Mouse (Mus musculus) liver, adult 10 weeks (tissue): ENCODE data around the gene Olfr1234. TPM values are rescaled to one million over a fixed set of nuclear protein-coding genes. Genes with fewer than 3 reads are reported as not detected.

Source experiments
- polyA plus RNA-seq: library from polyadenylated mRNA; stranded (reverse); fragments of 350-450 nt; fragmentation: Illumina TruSeq; extraction: RNeasy Lipid Tissue Mini Kit (QIAGEN cat#74804); gene quantifications from one replicate; pipeline ENCODE4 v1.2.3, GENCODE M21; 2014; ENCODE audit warnings: low read depth, low replicate concordance

The Olfr1234 gene
- polyA plus RNA-seq, result not detected

DNA sequence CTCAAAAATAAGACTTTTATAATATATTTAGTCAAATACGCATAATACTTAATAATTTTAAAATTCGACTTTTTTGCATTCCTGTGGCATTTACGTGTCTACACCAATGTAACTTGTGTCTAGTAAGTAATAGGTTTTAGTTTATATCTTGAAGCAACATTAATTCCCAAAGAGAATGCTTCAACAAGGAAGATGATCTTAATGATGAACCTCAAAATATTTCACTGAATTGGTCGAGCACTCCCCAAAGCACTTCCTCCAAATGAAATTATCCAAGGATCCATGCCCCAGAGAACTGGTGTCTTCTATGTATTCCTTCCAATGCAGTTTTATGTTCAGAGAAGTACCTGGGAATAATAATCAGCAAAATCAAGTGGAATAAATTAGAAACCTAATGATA lies at the start of gene Olfr1234:
Gene Olfr1234 (minus strand): TSS at position 101 of the 400 bp plus-strand sequence.

GRCm38 (mm10) chr2:89409576-89409975 lies 44.9 kb upstream of the Olfr1234 start, which contains the start of gene Olfr1238:
Gene Olfr1238 (minus strand): TSS chr2:89409676.

DNA sequence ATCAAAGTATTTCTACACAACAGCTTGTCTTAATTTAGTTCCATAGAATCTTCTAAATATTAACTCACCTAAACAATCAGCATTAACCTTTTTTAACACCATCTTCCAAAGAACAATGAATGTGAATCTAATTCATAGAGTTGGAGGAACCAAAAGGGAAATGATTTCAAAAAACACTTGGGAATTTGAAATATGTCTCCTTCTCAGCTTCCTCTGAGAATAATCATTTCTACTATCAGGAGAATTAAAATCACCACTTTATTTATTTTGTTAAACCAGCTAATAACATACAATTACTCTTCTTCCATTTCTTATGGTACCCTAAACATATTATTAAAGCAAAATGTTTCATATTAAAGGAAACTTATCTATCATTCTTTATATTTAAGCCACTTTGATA lies 22.4 kb downstream of the Olfr1234 start, which contains the start of gene Olfr1233:
Gene Olfr1233 (minus strand): TSS at position 101 of the 400 bp plus-strand sequence.

DNA sequence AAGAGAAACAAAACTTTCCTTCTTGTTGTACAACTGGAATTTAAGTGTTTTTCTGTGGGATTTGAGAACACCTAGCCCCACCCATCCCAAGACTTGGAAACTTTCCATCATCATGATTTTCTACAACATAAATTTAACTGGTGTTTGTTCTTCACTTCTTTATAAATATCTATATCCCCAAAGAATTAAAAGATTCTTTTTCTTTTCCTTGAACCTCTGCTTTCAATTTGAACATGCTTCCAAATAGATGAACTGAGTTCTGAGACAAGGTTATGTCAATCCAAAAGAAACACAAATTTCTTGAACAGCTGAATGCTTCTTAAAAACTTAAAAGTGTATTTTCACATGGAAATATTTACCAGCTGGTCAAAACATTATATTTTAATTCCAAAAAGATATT lies 35.1 kb downstream of the Olfr1234 start, which contains the start of gene Olfr1232:
Gene Olfr1232 (minus strand): TSS at position 101 of the 400 bp plus-strand sequence.

Other genes with a start within 250 kb of the Olfr1234 start
- not detected for gene Olfr1221, start 247.6 kb downstream of the Olfr1234 start, polyA plus RNA-seq
- gene Olfr1222, start 231.8 kb downstream of the Olfr1234 start, polyA plus RNA-seq, result not detected
- not detected for gene Olfr1223, start 213.3 kb downstream of the Olfr1234 start, polyA plus RNA-seq
- not detected for gene Olfr1224-ps1, start 200.8 kb downstream of the Olfr1234 start, polyA plus RNA-seq
- gene Olfr1225, start 190.2 kb downstream of the Olfr1234 start, polyA plus RNA-seq, result not detected
- not detected for gene Olfr1226, start 164.8 kb downstream of the Olfr1234 start, polyA plus RNA-seq
- not detected for gene Olfr1228, start 110.8 kb downstream of the Olfr1234 start, polyA plus RNA-seq
- gene Olfr1229, start 76.9 kb downstream of the Olfr1234 start, polyA plus RNA-seq, result not detected
- gene Olfr1230, start 67.6 kb downstream of the Olfr1234 start, polyA plus RNA-seq, result not detected
- gene Olfr1231, start 57.8 kb downstream of the Olfr1234 start, polyA plus RNA-seq, result not detected
- gene Olfr1232, start 35.2 kb downstream of the Olfr1234 start, polyA plus RNA-seq, result not detected
- not detected for gene Olfr1233, start 22.5 kb downstream of the Olfr1234 start, polyA plus RNA-seq
- gene Olfr1238, start 44.8 kb upstream of the Olfr1234 start, polyA plus RNA-seq, result not detected
- not detected for gene Olfr1239, start 55.5 kb upstream of the Olfr1234 start, polyA plus RNA-seq
- gene Olfr1240, start 78.1 kb upstream of the Olfr1234 start, polyA plus RNA-seq, result not detected
- not detected for gene Olfr1241, start 122.3 kb upstream of the Olfr1234 start, polyA plus RNA-seq
- gene Olfr1242, start 133.5 kb upstream of the Olfr1234 start, polyA plus RNA-seq, result not detected
- not detected for gene Olfr1243, start 166.6 kb upstream of the Olfr1234 start, polyA plus RNA-seq
- gene Olfr1245, start 213.6 kb upstream of the Olfr1234 start, polyA plus RNA-seq, result not detected
- not detected for gene Olfr1246, start 228.3 kb upstream of the Olfr1234 start, polyA plus RNA-seq
- not detected for gene Olfr1247, start 249.3 kb upstream of the Olfr1234 start, polyA plus RNA-seq